Mouse (Mus musculus): ENCODE measurements around the gene Man1c1. TPM values are rescaled to one million over a fixed set of nuclear protein-coding genes. Genes with fewer than 3 reads are reported as not detected.

Man1c1 gene
- 5.3 TPM in 2 replicates for polyA plus RNA-seq (2021; fragmentation: Nextera tagmentation)
- long read RNA-seq, experiment 1, full-length matches to known transcripts = 8 of 27 reads
- long read RNA-seq, experiment 1, partial matches to known transcripts = 10 of 27 reads
- long read RNA-seq, experiment 1, other reads (novel, unspliced or antisense) = 9 of 27 reads
- long read RNA-seq, experiment 2, full-length matches to known transcripts = 6 of 17 reads
- long read RNA-seq, experiment 2, partial matches to known transcripts = 3 of 17 reads
- long read RNA-seq, experiment 2, other reads (novel, unspliced or antisense) = 8 of 17 reads

DNA sequence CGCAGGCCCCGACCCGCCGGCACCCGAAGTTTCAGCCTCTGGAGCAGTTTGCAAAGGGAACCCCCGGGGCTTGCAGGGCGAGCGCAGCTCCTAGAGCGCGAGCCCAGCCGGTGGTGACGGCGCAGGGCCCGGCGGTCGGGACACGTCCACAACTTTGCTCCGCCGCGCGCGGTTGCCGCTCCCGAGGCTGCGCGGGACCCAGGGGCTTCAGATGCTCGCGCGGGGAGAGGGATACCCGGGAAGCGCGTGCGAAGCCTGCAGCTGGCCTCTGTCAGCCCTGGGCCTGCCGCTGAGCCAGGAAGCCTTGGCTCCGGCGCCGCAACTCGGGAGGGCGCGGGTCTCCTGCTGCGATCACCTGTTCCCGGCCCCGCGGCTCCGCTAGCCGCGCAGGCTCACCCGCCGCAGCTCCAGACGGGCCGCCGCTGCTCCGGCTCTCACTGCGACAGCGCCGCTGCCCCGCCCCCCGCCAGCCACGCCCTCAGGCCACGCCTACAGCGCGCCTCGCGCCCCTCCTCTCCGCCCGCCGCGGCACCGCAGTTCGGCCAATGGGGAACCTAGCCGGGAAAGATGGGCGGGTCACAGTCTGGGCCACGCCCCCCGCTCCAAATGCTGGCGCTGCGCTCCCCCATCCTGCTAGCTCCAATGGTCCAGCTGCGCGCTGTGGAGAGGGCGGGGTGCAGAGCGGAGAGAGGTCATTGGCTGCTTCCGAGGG, at the start of gene Man1c1:
Man1c1 (minus strand) TSS at position 456 of the 712 bp plus-strand sequence.

DNA sequence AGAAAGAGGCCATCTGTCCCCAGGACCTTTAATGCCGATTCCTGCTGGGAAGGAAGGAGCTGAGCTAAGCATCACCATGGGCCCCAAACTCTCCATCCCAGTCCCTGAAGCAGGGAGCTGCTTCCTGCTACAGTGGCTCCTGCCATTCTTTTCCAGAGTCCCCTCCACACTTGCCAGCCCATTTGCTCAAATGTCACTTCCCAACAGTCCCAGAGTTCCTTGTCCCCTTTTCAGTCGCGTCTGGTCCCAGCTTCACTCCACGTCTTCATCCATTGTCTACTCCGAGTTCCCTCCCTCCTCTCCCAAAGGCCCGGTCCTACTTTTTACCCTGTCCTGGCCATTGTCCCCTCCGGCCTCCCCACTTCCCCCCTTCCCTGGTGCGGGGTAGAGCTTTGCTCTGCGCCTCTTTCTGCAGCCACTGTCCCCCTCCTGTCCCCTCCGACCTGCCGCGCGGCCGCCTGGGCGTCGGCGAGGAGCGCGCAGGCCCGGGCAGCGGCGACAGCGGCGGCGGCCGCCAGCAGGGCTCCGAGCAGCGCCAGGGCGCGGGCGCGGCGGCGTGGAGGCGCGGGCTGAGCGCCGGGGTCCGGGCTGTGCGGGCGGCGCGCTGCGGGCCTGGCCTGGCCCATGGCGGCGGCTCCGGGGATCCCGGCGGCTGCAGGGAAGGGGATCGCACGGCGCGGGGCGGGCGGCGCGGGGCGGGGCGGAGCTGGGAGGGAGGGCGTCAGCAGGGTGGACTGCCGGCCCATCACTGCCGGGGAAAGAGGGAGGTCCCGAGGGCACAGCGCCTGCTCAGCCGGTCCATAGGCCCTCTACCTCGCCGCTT, 152.4 kb downstream of the Man1c1 start, which contains the start of gene Selenon:
Selenon (minus strand) TSS at position 673 of the 823 bp plus-strand sequence.

DNA sequence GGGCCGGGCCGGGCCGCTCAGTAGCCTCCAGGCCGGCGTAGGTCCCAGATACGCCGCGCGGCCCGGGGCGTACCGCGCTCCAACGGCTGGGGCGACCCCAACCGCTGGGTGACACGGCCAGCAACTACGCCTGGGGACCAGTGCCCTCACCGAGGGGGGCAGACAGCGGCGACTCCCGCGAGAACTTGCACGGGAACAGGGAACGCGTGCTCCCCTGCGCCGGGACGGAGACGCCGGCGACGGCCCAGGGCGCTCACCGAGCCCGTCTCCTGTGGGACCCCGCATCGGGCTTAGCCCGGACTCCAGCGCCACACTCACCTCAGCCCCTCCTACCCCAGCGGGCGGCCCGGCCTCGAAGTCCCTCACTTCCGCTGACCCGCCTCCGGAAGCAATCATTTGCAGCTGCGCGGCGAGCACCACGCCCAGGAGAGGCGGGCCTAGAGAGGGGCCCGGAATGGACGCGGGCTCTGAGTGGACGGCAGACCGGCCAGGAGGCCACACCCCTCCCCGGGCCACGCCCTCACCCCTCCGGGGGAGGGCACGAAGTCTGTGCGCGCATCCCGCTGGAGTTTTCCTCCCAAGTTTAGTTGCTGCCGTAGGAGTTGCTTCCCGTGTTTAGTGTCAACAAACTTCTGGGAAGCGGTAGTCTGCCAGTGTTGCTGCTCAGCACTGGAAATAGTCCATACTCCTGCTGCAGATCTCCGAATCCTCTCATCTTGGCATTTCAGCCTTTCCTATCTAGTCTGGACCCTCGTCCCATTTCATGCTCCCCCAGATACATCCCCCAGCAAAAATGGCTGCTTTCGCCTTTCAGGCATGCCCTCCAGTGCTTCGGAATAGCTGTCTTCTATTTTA, 168.9 kb downstream of the Man1c1 start, which contains the start of gene Mtfr1l:
Mtfr1l (minus strand) TSS at position 456 of the 855 bp plus-strand sequence.

Other genes with a start within 250 kb of the Man1c1 start
- gene Stmn1, start 236.0 kb downstream of the Man1c1 start, polyA plus RNA-seq (2021; fragmentation: Nextera tagmentation) = 571 and 612 TPM in 2 replicates
- gene Paqr7, start 207.6 kb downstream of the Man1c1 start, polyA plus RNA-seq (2021; fragmentation: Nextera tagmentation) = 25.9 and 38.3 TPM in 2 replicates
- 0.09 TPM in 1 of 2 replicates, not detected in the other for gene Aunip, start 193.3 kb downstream of the Man1c1 start, polyA plus RNA-seq (2021; fragmentation: Nextera tagmentation)
- gene Mtfr1l, start 168.9 kb downstream of the Man1c1 start, polyA plus RNA-seq (2021; fragmentation: Nextera tagmentation) = 79.4 and 93.2 TPM in 2 replicates
- 2.4 and 11.4 TPM in 2 replicates for gene Selenon, start 152.1 kb downstream of the Man1c1 start, polyA plus RNA-seq (2021; fragmentation: Nextera tagmentation)
- gene Ldlrap1, start 63.7 kb upstream of the Man1c1 start, polyA plus RNA-seq (2021; fragmentation: Nextera tagmentation) = 1.5 and 2.5 TPM in 2 replicates
- gene Maco1, start 149.1 kb upstream of the Man1c1 start, polyA plus RNA-seq (2021; fragmentation: Nextera tagmentation) = 8.9 and 34.4 TPM in 2 replicates
- gene Rhd, start 160.2 kb upstream of the Man1c1 start, polyA plus RNA-seq (2021; fragmentation: Nextera tagmentation) = 0.32 TPM in 1 of 2 replicates, not detected in the other
- 266 and 293 TPM in 2 replicates for gene Tmem50a, start 210.7 kb upstream of the Man1c1 start, polyA plus RNA-seq (2021; fragmentation: Nextera tagmentation)
- gene Rsrp1, start 219.3 kb upstream of the Man1c1 start, polyA plus RNA-seq (2021; fragmentation: Nextera tagmentation) = 44.9 and 49.4 TPM in 2 replicates
- gene Syf2, start 226.6 kb upstream of the Man1c1 start, polyA plus RNA-seq (2021; fragmentation: Nextera tagmentation) = 65.6 and 79.2 TPM in 2 replicates